Comparison of ENCODE assay signal across 10 mouse cellular contexts in genomic region chr3:51912214-51912613, GRCm38 (mm10).
DNase-seq lines count a peak whose midpoint lies in the region; ATAC-seq lines count a peak whose summit lies in the region.
"Had no signal": no experiment of that assay in that cellular context is flagged by ENCODE, and none has a peak within 500 bp of the region (broad histone marks: within the 10 kb centered on the region; RNA-seq: fewer than 3 reads in every experiment).

No protein-coding gene starts in this region.

- no peak overlapping the region for H3K4me3 ChIP-seq in hindbrain, embryonic 12.5 days
- no peak overlapping the region for H3K4me3 ChIP-seq in hindbrain, embryonic 14.5 days (replicated peaks; ENCODE audit: low read length)
- no peak overlapping the region for H3K4me3 ChIP-seq in midbrain, embryonic 13.5 days (replicated peaks)
- H3K4me3 ChIP-seq in midbrain, embryonic 11.5 days (ENCODE audit: low read depth, low read length) = no peak overlapping the region
- H3K4me3 ChIP-seq: embryonic facial prominence, embryonic 13.5 days had no signal

- peak overlapping the region; percentile 52; the same call in 1 of the 2 replicates for H3K27ac ChIP-seq in hindbrain, embryonic 12.5 days
- H3K27ac ChIP-seq in hindbrain, embryonic 14.5 days = no peak overlapping the region
- 0 out of 2 replicates have a peak overlapping the region, but pooled peaks have one; percentile 19 for H3K27ac ChIP-seq in midbrain, embryonic 13.5 days
- no peak overlapping the region for H3K27ac ChIP-seq in midbrain, embryonic 11.5 days (ENCODE audit: low read depth, low read length)
- H3K27ac ChIP-seq: embryonic facial prominence, embryonic 13.5 days had no signal

- no peaks in the 10 kb centered on the region for H3K9me3 ChIP-seq in hindbrain, embryonic 12.5 days (replicated peaks)
- H3K9me3 ChIP-seq in hindbrain, embryonic 14.5 days (ENCODE audit: control insufficient read depth, low read length) = no peaks in the 10 kb centered on the region
- H3K9me3 ChIP-seq in midbrain, embryonic 13.5 days = no peaks in the 10 kb centered on the region
- H3K9me3 ChIP-seq in midbrain, embryonic 11.5 days (ENCODE audit: control insufficient read depth, low read length) = no peaks in the 10 kb centered on the region
- H3K9me3 ChIP-seq: embryonic facial prominence, embryonic 13.5 days had no signal

- ATAC-seq in hindbrain, embryonic 12.5 days (ENCODE audit: low FRiP score) = no peak
- no peak for ATAC-seq in hindbrain, embryonic 14.5 days (ENCODE audit: low FRiP score)
- no peak for ATAC-seq in midbrain, embryonic 13.5 days
- ATAC-seq in midbrain, embryonic 11.5 days (ENCODE audit: low FRiP score) = no peak

- H3K9ac ChIP-seq in hindbrain, embryonic 12.5 days = no peak overlapping the region
- no peak overlapping the region for H3K9ac ChIP-seq in hindbrain, embryonic 14.5 days
- no peak overlapping the region for H3K9ac ChIP-seq in midbrain, embryonic 13.5 days (replicated peaks)
- no peak overlapping the region for H3K9ac ChIP-seq in midbrain, embryonic 11.5 days (ENCODE audit: low read length)
- H3K9ac ChIP-seq: embryonic facial prominence, embryonic 13.5 days had no signal

- H3K4me2 ChIP-seq in hindbrain, embryonic 12.5 days (replicated peaks) = no peak overlapping the region
- H3K4me2 ChIP-seq in hindbrain, embryonic 14.5 days (replicated peaks) = no peak overlapping the region
- H3K4me2 ChIP-seq in midbrain, embryonic 13.5 days (replicated peaks) = no peak overlapping the region
- H3K4me2 ChIP-seq in midbrain, embryonic 11.5 days = no peak overlapping the region
- H3K4me2 ChIP-seq: embryonic facial prominence, embryonic 13.5 days had no signal

- peaks cover 28% of the 10 kb centered on the region for H3K4me1 ChIP-seq in hindbrain, embryonic 12.5 days
- H3K4me1 ChIP-seq in hindbrain, embryonic 14.5 days (replicated peaks; ENCODE audit: control insufficient read depth, insufficient read depth, low read length) = peaks cover 4% of the 10 kb centered on the region; the same call in 1 of the 2 replicates
- peaks cover 45% of the 10 kb centered on the region for H3K4me1 ChIP-seq in midbrain, embryonic 13.5 days (replicated peaks)
- H3K4me1 ChIP-seq in midbrain, embryonic 11.5 days (ENCODE audit: control insufficient read depth, insufficient read depth, low read length) = peaks cover 26% of the 10 kb centered on the region

- H3K36me3 ChIP-seq in hindbrain, embryonic 12.5 days = no peaks in the 10 kb centered on the region
- H3K36me3 ChIP-seq in hindbrain, embryonic 14.5 days (replicated peaks; ENCODE audit: control insufficient read depth, insufficient read depth) = no peaks in the 10 kb centered on the region
- no peaks in the 10 kb centered on the region for H3K36me3 ChIP-seq in midbrain, embryonic 13.5 days
- no peaks in the 10 kb centered on the region for H3K36me3 ChIP-seq in midbrain, embryonic 11.5 days (ENCODE audit: control insufficient read depth, insufficient read depth, low read length)
- H3K36me3 ChIP-seq: embryonic facial prominence, embryonic 13.5 days had no signal

- WGBS in hindbrain, embryonic 12.5 days = 58% methylated on average over 8 of the region's 8 CpGs
- 48% methylated on average over 8 of the region's 8 CpGs for WGBS in hindbrain, embryonic 14.5 days
- 60% methylated on average over 8 of the region's 8 CpGs for WGBS in midbrain, embryonic 13.5 days
- WGBS in midbrain, embryonic 11.5 days = 58% methylated on average over 8 of the region's 8 CpGs

- no peaks in the 10 kb centered on the region for H3K27me3 ChIP-seq in hindbrain, embryonic 12.5 days
- no peaks in the 10 kb centered on the region for H3K27me3 ChIP-seq in hindbrain, embryonic 14.5 days (ENCODE audit: control insufficient read depth, insufficient read depth, low read length)
- peaks cover 4% of the 10 kb centered on the region; the same call in 1 of the 2 replicates for H3K27me3 ChIP-seq in midbrain, embryonic 13.5 days
- H3K27me3 ChIP-seq in midbrain, embryonic 11.5 days (ENCODE audit: control insufficient read depth, insufficient read depth, low read length) = no peaks in the 10 kb centered on the region
- H3K27me3 ChIP-seq: embryonic facial prominence, embryonic 13.5 days had no signal

- peak; percentile 38 for DNase-seq in adrenal gland, postnatal 14 days
- DNase-seq in adrenal gland, adult 18-20 months (ENCODE audit: low spot score in 2 of 2) = no peak
- no peak for DNase-seq in hindbrain, embryonic 14.5 days (ENCODE audit: low spot score)
- DNase-seq in midbrain, embryonic 11.5 days (ENCODE audit: low spot score, missing footprints) = no peak
- peak; percentile 38 for DNase-seq in skeletal muscle tissue, adult 2 months (ENCODE audit: low read depth, low spot score)
- DNase-seq in urinary bladder, adult 18-20 months (ENCODE audit: low spot score in 2 of 2) = no peak
- DNase-seq: cerebellum, adult 18-20 months had no signal

Comparison
In these comparisons a context has a peak if more than half of its experiments do, and no peak if none do; other contexts are left out.
1. DNase-seq: peak in adrenal gland, postnatal 14 days (single experiment) and skeletal muscle tissue, adult 2 months (single experiment); none in adrenal gland, adult 18-20 months (0 of 2), hindbrain, embryonic 14.5 days (single experiment), midbrain, embryonic 11.5 days (single experiment) and urinary bladder, adult 18-20 months (0 of 2).
2. H3K27ac ChIP-seq: peak in hindbrain, embryonic 12.5 days (single experiment) and midbrain, embryonic 13.5 days (single experiment); none in hindbrain, embryonic 14.5 days (single experiment) and midbrain, embryonic 11.5 days (single experiment).